Mouse (Mus musculus): Measurements from ENCODE around the gene H2afj.
A peak's percentile ranks its signal among the peaks of the same experiment; 100 is the strongest.

H2afj gene

GRCm38 (mm10) chr6:136847267-136847666 is 39.2 kb downstream of the H2afj start:
- no peak for DNase-seq (ENCODE audit: low spot score in 2 of 2)

- peak; percentile 27 to 40 for DNase-seq (ENCODE audit: low spot score in 2 of 2)
These were observed 39.7 kb downstream of the H2afj start for GRCm38 (mm10) chr6:136847790-136848189.

DNA sequence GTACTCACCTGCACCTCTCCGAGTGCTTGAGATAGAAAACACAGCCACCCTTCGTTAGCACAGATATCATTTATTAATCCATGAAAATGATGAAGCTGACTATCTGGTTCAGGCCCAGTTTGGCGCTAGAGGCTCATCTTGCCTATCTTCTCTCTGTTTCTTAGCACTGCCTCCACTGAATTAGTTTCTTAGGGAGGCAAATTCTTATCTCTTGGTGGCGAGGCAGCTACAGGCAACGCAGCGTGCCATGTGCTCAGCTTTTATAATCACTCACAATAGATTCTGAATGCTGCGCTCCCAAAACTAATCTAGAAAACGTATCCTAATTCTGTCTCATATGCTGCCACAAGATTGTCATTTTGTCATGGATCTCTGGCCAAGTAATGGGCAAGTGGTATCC is 40.4 kb downstream of the H2afj start:
- DNase-seq (ENCODE audit: low spot score in 2 of 2): no peak

- no peak for DNase-seq (ENCODE audit: low spot score in 2 of 2)
These were observed 40.9 kb downstream of the H2afj start for GRCm38 (mm10) chr6:136848971-136849370.

DNA sequence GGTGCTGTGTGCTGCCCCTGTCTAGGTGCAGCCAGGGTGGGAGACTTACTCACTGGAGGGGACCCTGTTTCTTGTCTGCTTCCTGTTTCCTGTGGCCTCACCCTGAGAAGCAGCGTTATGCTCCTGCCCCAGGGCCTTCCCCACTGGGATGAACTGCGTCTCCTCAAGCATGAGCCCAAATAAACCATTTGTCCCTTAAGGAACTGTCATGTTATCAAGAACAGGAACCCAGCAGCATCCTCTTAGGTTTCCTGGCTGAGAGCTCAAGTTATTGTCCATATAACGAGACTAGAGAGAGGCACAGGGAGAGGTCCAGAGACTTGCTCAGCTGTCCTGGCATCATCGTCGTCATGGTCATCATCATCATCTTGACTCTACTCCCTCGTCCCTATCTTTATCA is 42.2 kb downstream of the H2afj start:
- no peak for DNase-seq (ENCODE audit: low spot score in 2 of 2)

GRCm38 (mm10) chr6:136852348-136852747 is 44.3 kb downstream of the H2afj start:
- DNase-seq (ENCODE audit: low spot score in 2 of 2): no peak

- DNase-seq (ENCODE audit: low spot score in 2 of 2): no peak
These were observed 44.7 kb downstream of the H2afj start for GRCm38 (mm10) chr6:136852762-136853161.

DNA sequence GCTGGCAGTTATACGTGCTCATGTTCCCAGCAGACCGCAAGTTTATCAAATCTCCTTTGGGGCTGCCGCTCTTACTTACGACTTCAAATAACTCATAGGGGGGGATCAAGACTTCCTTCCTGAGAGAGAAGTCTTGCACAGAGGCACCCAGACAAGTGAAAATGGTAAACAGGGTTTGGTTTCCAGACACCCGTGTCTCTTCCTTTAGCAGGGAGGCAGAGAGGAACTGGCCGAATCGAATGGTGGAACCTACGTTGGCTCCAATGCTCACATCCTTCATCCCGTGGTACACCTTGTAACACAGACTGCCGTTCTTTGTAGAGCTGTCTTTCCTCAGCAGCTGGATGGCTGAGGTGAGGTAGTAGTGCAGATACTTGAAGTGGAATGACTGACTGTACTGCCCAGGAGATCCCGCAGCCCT is 46.3 kb downstream of the H2afj start:
- no peak for DNase-seq (ENCODE audit: low spot score in 2 of 2)

DNA sequence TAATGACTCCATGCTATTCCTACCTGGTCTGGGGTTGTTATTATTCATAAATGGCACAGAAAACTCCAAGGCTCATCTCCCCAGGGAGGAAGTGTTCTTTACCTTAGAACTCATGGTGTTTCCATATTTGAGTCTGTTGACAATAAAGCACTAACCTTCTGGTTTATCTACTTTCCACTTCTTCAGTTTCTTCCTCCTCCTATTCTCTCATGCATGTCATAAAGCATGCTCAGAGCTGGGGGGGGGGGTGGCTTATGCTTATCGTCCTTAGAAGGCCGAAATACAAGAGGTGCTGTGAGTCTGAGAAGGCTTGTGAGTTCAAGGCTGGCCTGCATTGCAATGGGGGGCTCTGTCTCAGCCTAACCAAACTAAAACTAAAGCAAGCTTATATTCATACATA is 47.1 kb downstream of the H2afj start:
- DNase-seq (ENCODE audit: low spot score in 2 of 2): no peak

- no peak for DNase-seq (ENCODE audit: low spot score in 2 of 2)
These were observed 48.1 kb downstream of the H2afj start for GRCm38 (mm10) chr6:136856071-136856636.

DNA sequence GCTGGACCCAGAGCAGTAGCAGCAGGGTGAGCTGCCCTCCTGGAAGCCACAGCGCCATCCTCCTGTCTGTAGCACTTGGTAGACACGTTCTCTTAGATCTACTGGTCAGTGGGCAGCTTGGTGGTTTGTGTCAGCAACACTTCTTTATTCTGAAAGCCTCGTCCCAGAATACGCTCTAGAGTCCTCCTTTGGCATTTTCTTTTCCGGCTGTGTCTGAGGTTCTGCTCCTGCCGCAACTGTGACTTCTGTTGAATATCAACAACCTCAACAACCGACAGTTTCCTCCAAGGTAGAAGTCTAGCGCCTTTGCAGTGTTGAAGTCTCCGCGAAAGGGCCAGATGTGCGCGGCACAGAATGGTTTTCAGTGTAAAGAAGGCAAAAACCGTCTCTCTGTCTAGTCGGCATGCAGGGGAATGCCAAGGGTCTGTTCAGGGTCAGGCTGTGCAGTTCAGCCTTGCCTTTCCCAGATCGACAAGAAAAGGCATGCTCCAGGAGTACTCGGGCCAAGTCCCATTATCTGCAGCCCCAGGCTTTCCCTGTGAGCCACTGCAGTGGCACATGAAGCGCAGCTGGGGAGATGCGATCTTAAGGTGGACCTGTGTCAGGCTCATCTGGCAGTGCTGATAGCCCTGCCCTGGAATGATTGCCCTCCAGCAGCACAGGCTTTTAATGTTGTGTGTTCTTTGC is 49.3 kb downstream of the H2afj start, which contains the start of gene Art4:
Art4 (minus strand) TSS at position 548 of the 687 bp plus-strand sequence.
- no peak for DNase-seq (ENCODE audit: low spot score in 2 of 2)

DNA sequence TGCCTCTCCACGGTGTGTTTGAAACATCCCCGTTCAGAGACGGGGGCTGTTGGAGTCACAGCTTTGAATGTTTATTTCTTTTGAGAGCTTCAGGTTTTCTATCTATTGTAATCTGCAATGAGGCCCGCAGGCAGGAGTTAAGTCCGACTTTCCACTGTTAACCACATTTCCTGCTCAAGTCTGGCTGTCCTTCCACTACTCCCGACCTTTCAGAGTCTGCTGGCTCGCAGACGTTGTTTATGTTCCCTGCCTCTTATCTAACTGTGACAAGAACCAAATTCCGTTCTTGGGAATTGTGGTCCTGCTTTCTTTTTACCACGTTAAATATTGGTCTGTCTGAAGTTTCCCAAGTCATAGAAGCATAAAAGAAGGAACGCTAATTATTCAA is 49.8 kb downstream of the H2afj start:
- DNase-seq (ENCODE audit: low spot score in 2 of 2): no peak

GRCm38 (mm10) chr6:136858420-136858819 is 50.4 kb downstream of the H2afj start:
- no peak for DNase-seq (ENCODE audit: low spot score in 2 of 2)
